Mouse (Mus musculus) c-Kit-positive CD71-positive TER-119-negative erythroid progenitor cells, embryonic 14.5 days (primary cell): ENCODE data around the gene Mtf2.
"Not testable (repeated sequence)": the region's sequence is repeated elsewhere in the genome, so short reads cannot be mapped to it uniquely, and the experiment has no call there.

Experiments
- DNase-seq: peaks from one replicate; pipeline ENCODE4 v3.0.0-alpha.2; 2013; ENCODE audit warnings: low read depth

The Mtf2 gene

DNA sequence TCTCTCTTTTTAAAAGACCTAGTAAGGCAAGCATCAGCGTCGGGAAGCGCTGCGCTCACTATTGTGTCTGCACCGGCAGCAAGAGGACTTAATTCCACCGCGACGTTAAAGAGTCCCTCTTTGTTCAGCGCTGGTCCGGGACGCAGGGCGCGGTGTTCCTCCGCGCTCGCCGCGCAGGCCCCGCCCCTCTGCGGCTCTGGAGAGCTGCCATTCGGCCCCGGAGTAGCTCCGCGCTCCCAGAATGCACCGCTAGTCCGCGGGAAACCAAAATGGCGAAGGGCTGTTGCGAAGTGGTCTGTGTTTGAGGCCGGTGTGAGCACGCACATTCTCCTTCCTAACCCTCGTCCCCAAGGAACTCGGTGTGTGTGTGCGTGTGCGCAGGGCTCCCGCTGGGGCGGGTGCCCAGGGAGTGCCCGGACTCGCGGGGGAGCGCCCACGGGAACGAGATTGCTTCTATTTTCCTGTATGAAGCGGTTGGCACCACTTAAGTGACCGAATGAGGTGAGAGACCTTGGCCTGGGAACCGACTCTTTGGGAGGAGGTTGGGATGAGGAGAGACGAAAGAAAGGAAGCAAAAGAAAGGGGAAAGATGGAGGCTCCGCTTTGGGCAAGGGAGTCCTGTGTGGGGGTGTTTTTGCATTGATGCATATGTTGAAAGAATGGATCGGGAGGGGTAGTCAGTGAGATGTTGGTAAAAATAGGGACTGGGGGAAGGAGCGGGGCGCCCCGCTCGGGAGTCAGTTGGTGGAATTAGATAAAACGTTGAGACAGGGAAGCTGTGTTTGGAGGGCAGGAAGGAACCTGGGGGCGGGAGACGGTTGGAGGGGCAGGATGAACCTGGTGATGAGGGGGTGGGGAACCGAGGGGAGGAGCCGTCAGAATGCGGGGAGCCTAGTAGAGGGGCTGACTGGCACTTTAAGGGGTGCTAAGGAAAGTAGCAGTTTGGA lies at the start of gene Mtf2:
Gene Mtf2, plus strand, starts transcription at position 210 of the 947 bp plus-strand sequence.
- DNase-seq: peak; percentile 96

DNA sequence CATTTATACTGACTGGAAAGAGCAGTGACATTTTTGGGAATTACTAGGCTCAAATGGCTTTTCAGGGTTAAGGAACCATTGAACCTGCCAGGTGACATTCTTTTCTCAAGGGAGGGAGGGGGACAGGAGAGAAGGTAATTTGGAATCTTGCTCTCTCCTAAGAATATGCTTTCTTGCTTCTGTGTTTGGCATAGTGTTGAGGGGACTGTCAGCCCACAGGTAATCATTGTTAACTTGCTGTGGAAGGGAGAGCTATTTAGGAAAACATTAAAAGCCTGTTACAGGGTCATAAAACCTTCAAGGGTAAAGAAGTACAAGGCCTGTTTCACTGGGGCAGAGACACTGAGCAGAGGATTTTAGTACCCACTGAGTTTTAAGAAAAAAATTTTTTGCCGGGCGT lies 48.2 kb upstream of the Mtf2 start:
- DNase-seq: no peak

DNA sequence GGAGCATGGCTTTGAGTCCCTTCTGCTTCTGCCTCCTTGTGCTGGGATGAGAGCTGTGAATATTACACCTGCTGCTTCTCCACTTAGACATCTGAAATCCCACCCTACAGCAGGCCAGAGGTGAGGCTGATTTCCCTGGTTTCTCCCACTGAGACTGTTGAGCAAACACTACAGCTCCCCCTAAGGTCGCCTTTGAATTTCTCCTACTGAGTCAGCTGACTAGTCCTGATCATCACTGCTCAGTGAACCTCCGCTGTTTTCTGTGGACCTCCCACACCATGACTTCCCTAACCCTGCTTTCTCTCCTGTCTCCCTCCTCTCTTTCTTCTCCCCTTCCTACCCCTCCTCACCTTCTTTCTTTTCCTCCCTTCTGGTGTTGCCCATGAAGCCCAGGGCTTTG lies 46.1 kb upstream of the Mtf2 start:
- DNase-seq: no peak

DNA sequence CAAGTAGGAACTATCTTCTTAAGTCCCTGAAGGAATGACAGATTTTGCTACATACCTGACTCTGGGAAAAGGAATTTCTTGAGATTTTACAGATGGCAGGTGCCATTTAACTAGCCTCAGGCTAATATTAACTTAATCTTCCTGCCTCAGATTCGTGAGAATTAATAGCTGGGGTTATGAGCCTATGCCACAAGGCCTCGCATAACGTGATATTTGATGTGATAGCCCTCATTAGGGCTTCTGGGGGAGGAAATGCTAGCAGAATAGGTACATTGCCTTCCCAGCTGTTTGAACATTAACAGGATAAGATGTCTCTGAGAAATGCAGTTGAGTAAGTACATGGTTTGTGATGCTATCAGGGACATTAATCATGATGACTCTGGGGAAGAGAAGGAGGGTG lies 44.1 kb upstream of the Mtf2 start:
- no peak for DNase-seq

DNA sequence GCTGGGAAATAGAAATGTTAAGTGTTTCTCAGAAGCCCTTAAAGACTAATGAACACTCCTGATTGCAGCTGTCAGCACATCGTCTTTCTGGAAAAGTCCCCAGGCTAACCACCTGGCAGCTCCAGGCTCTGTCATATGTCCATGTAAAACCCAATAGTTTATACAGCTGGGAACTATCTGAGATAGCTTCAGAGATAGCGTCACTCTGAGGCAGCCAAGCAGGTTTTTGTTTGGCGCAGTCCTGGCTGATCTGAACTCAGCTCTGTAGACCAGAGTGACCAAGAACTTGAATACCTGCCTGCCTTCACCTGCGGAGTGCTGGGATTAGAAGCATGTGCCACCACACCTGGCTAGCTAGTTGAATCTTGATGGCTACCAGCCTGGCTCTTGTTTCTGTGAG lies 37.2 kb upstream of the Mtf2 start:
- DNase-seq: no peak

- peak; percentile 54 for DNase-seq
These were observed 36.5 kb upstream of the Mtf2 start for GRCm38 (mm10) chr5:108028797-108029536.

- peak; percentile 41 for DNase-seq
These were observed 35.5 kb upstream of the Mtf2 start for GRCm38 (mm10) chr5:108029968-108030367.

- DNase-seq: no peak
These were observed 34.2 kb upstream of the Mtf2 start for GRCm38 (mm10) chr5:108031267-108031666.

DNA sequence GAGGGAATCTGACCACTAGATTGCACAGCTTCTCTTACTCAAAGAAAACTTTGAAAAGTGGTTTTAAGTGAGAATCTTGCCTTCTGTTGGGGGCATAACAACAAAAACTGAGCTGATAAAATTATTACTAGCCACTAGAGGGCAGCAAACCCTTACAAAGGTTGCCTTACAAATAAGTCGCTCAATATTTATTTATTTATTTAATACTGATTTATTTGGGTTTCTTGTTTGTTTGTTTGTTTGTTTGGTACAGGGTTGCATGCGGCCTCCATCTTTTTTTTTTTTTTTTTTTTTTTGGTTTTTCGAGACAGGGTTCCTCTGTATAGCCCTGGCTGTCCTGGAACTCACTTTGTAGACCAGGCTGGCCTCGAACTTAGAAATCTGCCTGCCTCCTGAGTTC lies 31.3 kb upstream of the Mtf2 start:
- peak; percentile 44 for DNase-seq

- DNase-seq: no peak
These were observed 30.0 kb upstream of the Mtf2 start for GRCm38 (mm10) chr5:108035523-108035922.

GRCm38 (mm10) chr5:108042061-108042460 lies 23.4 kb upstream of the Mtf2 start:
- DNase-seq: no peak

DNA sequence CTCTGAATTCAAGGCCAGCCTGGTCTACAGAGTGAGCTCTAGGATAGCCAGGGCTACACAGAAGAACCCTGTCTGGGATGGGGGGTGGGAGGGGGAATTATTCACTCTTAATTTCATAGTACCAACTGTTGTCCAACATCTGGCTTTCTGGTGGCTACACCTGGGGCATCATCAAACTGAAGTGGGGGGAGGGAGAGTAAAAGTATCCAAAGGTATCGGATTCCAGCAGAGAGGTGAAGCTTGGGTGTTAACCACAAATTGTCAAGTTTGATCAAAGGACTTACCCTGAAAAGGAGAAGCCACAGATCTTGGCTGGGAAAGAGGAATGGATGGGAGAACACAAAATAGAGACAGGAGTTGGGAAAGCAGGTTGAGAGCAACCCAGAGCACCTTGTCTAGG lies 21.6 kb upstream of the Mtf2 start:
- no peak for DNase-seq

- DNase-seq: no peak
These were observed 15.7 kb upstream of the Mtf2 start for GRCm38 (mm10) chr5:108049711-108050268.

DNA sequence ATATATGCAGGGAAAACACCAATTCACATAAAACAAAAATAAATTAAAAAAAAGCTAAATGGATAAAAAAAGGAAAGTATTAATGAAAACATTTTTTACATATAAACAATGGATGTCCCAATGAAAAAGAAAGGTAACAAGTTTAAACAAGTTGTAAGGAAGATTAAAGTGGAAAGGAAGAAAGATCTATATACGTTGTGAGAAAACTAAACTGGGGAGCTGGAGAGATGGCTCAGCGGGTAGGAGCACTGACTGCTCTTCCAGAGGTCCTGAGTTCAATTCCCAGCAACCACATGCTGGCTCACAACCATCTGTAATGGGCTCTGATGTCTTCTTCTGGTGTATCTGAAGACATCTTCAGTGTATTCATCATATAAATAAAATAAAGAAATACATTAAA lies 14.4 kb upstream of the Mtf2 start:
- DNase-seq: no peak

DNA sequence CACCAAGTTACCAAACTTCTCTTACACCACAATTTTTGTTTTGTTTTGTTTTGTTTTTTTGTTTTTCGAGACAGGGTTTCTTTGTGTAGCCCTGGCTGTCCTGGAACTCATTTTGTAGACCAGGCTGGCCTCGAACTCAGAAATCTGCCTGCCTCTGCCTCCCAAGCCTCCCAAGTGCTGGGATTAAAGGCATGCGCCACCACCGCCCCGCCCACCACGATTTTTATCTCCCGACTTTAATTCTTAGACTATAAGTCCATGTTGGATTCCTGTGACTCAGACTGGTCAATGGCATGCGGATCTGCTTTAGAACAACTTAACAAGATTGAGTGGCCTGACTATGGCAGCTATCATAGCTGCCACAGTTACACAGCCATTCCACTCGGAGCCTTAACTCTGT lies 13.7 kb upstream of the Mtf2 start:
- DNase-seq: not testable (repeated sequence)

DNA sequence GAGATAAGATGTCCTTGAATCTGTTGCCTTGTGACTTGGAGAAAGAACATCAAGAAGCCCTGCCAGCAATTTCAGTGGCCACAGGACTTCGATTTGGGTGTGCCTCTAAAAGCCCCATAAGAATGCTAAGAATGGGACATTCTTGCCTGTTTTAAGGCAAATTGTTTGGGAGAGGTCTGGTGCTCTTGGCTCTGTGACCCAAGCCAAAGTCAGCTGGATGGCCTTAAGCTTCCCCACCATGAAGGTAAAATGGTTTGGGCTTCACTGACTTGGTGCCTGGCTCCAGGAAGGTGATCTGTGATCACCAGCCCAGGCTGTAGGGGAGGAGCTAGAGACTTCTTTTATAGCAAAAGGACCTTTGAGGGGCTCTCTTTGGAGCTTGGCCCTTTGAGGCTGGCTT lies 13.3 kb upstream of the Mtf2 start:
- DNase-seq: no peak

GRCm38 (mm10) chr5:108053566-108053965 lies 11.9 kb upstream of the Mtf2 start:
- no peak for DNase-seq

GRCm38 (mm10) chr5:108060413-108060812 lies 5.1 kb upstream of the Mtf2 start:
- DNase-seq: no peak

GRCm38 (mm10) chr5:108072301-108072700 lies 6.8 kb downstream of the Mtf2 start:
- DNase-seq: no peak

GRCm38 (mm10) chr5:108076241-108076640 lies 10.8 kb downstream of the Mtf2 start:
- no peak for DNase-seq

- DNase-seq: no peak
These were observed 11.5 kb downstream of the Mtf2 start for GRCm38 (mm10) chr5:108076833-108077540.

DNA sequence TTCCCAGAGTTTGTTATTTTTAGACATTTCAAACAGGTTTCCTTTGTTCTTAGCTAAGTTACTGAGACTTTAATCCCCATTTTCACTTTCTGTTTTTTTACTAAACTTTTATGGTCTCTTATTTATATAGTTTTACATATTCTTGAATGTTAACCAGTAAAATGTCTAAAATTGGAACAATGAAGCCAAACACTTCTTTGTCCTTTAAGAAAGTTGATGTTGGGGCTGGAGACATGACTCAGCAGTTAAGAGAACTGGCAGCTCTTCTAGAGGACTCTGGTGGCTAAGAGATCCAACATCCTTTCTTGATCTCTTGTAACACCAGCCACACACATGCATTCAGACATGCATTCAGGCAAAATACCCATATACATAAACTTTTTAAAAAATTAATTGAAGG lies 14.1 kb downstream of the Mtf2 start:
- DNase-seq: peak; percentile 27
